Mouse (Mus musculus) retina, embryonic 14.5 days (tissue): ENCODE data around the gene Smarca4.

Experiments used
- DNase-seq: peaks from one replicate; pipeline ENCODE4 v3.0.0-alpha.2; 2015; ENCODE audit warnings: low spot score

Gene Smarca4

GRCm38 (mm10) chr9:21752252-21752792 lies 136.4 kb downstream of the Smarca4 start:
- no peak for DNase-seq
